Mouse (Mus musculus) thymus, adult 2 months (tissue): Measurements from ENCODE around the gene Maml2. TPM values are rescaled to one million over a fixed set of nuclear protein-coding genes. Genes with fewer than 3 reads are reported as not detected.

Experiments used
- DNase-seq: peaks from one replicate; pipeline ENCODE4 v3.0.0; 2021
- H3K27ac ChIP-seq: fragments of 200-500 bp; 2 replicates; pipeline ENCODE4 v1.5.1; 2012; ENCODE audit warnings: low read length, control low read depth; ENCODE audit not compliant: control insufficient read depth, insufficient read depth
- H3K27me3 ChIP-seq: fragments of 200-500 bp; 2 replicates; pipeline ENCODE4 v1.6.1; 2012; ENCODE audit warnings: mild to moderate bottlenecking, low read length, moderate library complexity, mixed read lengths; ENCODE audit not compliant: control insufficient read depth, insufficient read depth
- H3K36me3 ChIP-seq: fragments of 200-500 bp; 2 replicates; pipeline ENCODE4 v1.6.1; 2012; ENCODE audit warnings: mild to moderate bottlenecking, low read length, moderate library complexity; ENCODE audit not compliant: control insufficient read depth, insufficient read depth
- H3K4me1 ChIP-seq: fragments of 200-500 bp; replicated peaks from 2 replicates; pipeline ENCODE4 v1.6.1; 2012; ENCODE audit warnings: low read length; ENCODE audit not compliant: control insufficient read depth, insufficient read depth
- H3K4me3 ChIP-seq: fragments of 200-500 bp; 2 replicates; pipeline ENCODE4 v1.5.1; 2012; ENCODE audit warnings: mild to moderate bottlenecking, low read length, control low read depth, moderate library complexity; ENCODE audit not compliant: control insufficient read depth, insufficient read depth
- CTCF ChIP-seq: fragments of 200-500 bp; IDR thresholded peaks from 2 replicates; pipeline ENCODE4 v1.5.1; 2012; ENCODE audit warnings: mild to moderate bottlenecking, control low read depth, low read length, moderate library complexity, borderline replicate concordance; ENCODE audit not compliant: control insufficient read depth, poor library complexity, insufficient read depth; ENCODE audit errors: extremely low read depth
- POLR2A ChIP-seq: fragments of 200-500 bp; IDR thresholded peaks from 2 replicates; pipeline ENCODE4 v1.6.1; 2012; ENCODE audit warnings: mild to moderate bottlenecking, low read length, control low read depth, moderate library complexity; ENCODE audit not compliant: control insufficient read depth, poor library complexity, insufficient read depth; ENCODE audit errors: extremely low read depth
- WGBS: fragments of 180-500 bp; shearing (Covaris S2); methylation state at CpG from one replicate; pipeline ENCODE4 v1.1.7; 2018; 5-methylcytosine and 5-hydroxymethylcytosine counted together
- polyA plus RNA-seq: library from polyadenylated mRNA; depleted of rRNA; stranded (reverse); fragments of >200 nt; gene quantifications from 2 replicates; pipeline ENCODE4 v1.2.3, GENCODE M21; 2012

The Maml2 gene
- polyA plus RNA-seq, 1 experiment, result 12.9 TPM

- DNase-seq, result no peak
- no peaks in the 10 kb centered on the region for H3K36me3 ChIP-seq
- WGBS, result 98% methylated on average over 5 of the region's 5 CpGs
- no peak for TF ChIP-seq POLR2A
- TF ChIP-seq CTCF, result no peak
- peak overlapping the region; percentile 99 for H3K27ac ChIP-seq
- H3K27me3 ChIP-seq, result no peaks in the 10 kb centered on the region
- no peak overlapping the region for H3K4me3 ChIP-seq
- peaks cover 12% of the 10 kb centered on the region for H3K4me1 ChIP-seq
Measured at GRCm38 (mm10) chr9:13483199-13484068, 185.7 kb downstream of the Maml2 start.

DNA sequence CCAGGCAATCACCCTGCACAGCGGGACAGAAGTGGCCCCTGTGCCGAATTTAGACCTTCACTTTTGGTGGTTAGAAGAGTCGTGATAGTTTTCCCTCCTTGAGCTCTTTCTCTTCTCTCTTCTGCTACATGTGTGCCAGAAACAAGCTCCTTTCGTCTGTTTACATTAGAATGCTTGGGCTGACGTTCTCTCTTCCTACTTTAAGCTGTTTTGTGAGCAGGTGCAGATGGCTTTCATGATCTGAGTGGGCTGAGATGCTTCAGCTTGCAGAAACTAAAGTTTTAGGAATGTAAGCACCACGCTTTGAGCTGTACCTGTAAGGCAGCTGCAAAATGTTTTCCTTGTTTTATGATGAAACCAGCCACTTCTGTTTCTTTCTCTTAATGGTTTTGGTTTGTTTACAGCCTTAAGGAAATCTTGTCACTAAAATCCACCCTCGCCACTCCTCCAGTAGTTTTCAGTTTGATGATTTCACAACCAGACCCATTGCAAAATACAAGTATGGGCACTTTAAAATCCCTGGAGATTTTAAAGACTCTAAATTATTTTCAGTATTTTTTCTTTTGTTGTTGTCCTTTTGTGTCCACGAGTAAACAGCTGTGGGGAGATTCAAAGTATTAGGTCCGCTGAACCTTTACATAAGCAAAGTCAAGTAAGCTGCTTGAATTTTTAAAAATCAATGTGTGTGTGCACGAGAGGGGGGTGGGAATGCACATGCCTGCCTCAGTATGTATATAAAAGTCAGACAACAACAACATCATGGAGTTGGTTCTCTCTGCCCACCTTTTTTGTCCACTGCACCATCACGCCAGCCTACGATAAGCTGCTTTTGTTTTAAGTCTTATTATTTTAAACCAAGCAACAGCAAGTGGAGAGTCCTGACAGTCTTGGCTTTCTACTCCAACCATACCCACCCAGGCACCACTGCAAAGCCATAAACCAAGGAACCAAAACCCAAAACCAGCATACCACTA lies 186.8 kb downstream of the Maml2 start:
- Histone ChIP-seq H3K27me3 (no peaks in the 10 kb centered on the region), H3K4me3 (no peak overlapping the region), H3K36me3 (no peaks in the 10 kb centered on the region), H3K27ac (peak overlapping the region; percentile 99), H3K4me1 (peaks cover 12% of the 10 kb centered on the region)
- no peak for DNase-seq
- TF ChIP-seq CTCF, result no peak
- TF ChIP-seq POLR2A, result no peak
- 51% methylated on average over 12 of the region's 12 CpGs for WGBS

DNA sequence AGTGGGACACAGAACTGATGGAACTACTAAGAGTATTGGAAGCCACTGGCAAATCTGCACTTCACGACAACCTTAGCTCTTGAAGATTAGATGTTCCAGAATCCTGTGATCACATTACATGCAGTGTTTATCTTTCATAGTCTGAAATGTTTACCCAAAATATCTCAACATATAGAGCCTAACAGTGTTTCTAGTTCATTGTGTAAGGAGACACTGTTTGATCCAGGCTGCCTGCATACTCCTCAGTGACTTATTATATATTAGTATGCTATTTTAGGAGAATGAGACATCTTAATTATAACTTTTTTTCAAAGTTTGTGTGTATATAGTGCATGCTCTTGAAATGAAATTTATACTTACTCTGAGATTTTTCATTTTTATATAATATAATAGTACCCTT lies 188.2 kb downstream of the Maml2 start:
- WGBS, result 95% methylated on average over 1 of the region's 1 CpGs
- no peak overlapping the region for H3K27ac ChIP-seq
- DNase-seq, result no peak

DNA sequence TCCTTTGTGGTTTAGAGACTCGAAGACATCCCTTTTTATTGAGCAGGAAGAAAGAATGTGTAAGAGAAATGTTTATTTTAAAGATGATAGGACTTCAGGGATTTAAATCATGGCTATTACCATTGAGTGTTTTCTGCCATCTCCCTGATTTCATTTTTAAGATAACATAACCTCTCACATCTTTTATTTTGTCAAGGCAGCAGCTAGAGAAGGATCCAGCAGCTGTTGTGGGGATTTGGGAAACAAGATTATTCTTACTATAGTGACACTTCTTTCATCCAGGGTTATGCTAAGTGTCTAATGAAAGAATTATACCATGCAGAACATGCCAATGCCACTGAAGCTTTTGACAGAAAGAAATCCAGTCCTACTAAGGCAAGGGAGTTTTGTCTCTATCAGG lies 193.3 kb downstream of the Maml2 start:
- Histone ChIP-seq H3K4me3 (no peak overlapping the region), H3K27ac (no peak overlapping the region), H3K36me3 (no peaks in the 10 kb centered on the region), H3K4me1 (no peaks in the 10 kb centered on the region), H3K27me3 (no peaks in the 10 kb centered on the region)
- 47% methylated on average over 1 of the region's 1 CpGs for WGBS
- TF ChIP-seq CTCF, result no peak
- no peak for TF ChIP-seq POLR2A
- no peak for DNase-seq

More for the DNA sequence above, 188.2 kb downstream of the Maml2 start:
- TF ChIP-seq POLR2A, result no peak
- TF ChIP-seq CTCF, result no peak
- Histone ChIP-seq H3K4me3 (no peak overlapping the region), H3K27me3 (no peaks in the 10 kb centered on the region), H3K4me1 (peaks cover 12% of the 10 kb centered on the region), H3K36me3 (no peaks in the 10 kb centered on the region)

DNA sequence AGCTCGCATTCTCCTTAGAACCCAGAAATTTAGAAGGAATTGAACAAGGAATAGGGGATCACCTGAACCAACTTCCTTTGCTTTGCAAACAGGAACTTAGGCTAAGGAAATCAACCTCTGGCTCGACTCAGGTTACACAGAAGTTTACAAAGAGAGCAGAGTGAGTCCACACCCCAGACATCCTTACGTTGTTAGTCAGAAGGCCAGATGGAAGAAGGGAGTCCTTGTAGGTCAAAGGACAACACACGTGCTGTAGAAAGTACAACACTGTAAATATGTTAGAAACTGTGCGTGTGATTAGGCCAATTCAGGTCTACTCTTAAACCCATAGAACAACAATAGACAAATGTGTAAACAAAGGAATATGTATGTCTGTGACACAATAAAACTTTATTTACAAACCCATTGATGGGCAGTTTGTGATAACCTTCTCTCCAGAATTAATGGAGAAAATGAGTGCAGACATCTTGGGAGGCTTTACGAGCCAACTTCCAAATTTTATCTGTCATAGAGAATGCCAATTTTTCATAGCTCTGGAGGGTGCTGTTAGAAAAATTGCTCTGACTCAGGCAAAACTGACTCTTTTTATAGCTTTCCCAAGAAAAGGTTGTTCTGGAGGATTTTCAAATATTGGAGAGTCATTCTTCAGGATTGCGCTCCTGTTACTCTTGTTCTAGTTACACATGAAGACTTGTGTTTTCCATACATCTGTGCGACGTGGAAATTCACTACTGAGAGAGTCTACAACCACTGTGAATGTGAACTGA lies 194.3 kb downstream of the Maml2 start:
- WGBS, result 89% methylated on average over 9 of the region's 9 CpGs
- Histone ChIP-seq H3K4me3 (no peak overlapping the region), H3K27ac (no peak overlapping the region), H3K27me3 (no peaks in the 10 kb centered on the region), H3K36me3 (no peaks in the 10 kb centered on the region), H3K4me1 (no peaks in the 10 kb centered on the region)
- no peak for TF ChIP-seq CTCF
- TF ChIP-seq POLR2A, result no peak
- no peak for DNase-seq

DNA sequence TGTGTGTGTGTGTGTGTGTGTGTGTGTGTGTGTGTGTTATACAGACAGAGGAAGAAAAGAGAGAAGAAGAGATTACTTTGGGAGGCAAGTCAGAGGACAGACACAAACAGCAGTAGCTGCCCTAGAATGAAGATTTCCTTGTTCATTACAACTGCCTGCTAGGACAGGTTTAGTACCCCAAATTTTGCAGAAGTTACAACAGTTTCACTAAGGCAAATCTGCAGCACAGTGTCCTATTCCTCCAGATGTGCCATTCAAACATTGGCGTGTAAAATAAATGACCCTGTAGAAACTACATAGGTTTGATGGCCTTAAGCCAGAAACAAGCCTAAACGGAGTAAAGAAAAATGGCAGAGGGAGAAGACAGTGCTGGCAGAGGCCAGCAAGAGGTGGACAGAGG lies 195.1 kb downstream of the Maml2 start:
- no peak overlapping the region for H3K4me3 ChIP-seq
- no peak for DNase-seq
- H3K4me1 ChIP-seq, result no peaks in the 10 kb centered on the region
- H3K27ac ChIP-seq, result no peak overlapping the region
- TF ChIP-seq CTCF (no peak), POLR2A (no peak)
- WGBS, result 90% methylated on average over 2 of the region's 2 CpGs
- no peaks in the 10 kb centered on the region for H3K27me3 ChIP-seq
- H3K36me3 ChIP-seq, result no peaks in the 10 kb centered on the region
